Mouse (Mus musculus) olfactory bulb, adult 2 months (tissue): ENCODE measurements around the gene Crebrf.

ENCODE experiments used
- CTCF ChIP-seq: fragments of 200-500 bp; IDR thresholded peaks from 2 replicates; pipeline ENCODE4 v1.5.1; 2012; ENCODE audit warnings: low read depth, mild to moderate bottlenecking, low read length, moderate library complexity; ENCODE audit not compliant: insufficient read depth
- POLR2A ChIP-seq: fragments of 200-500 bp; IDR thresholded peaks from 2 replicates; pipeline ENCODE4 v1.6.1; 2012; ENCODE audit warnings: mild to moderate bottlenecking, low read depth, low read length, moderate library complexity; ENCODE audit not compliant: insufficient read depth

- TF ChIP-seq CTCF = no peak
- TF ChIP-seq POLR2A = no peak
Observed at GRCm38 (mm10) chr17:26816810-26817209, 101.4 kb downstream of the Crebrf start.
